Mouse (Mus musculus) megakaryocyte, adult 5-6 weeks (primary cell): Measurements from ENCODE around the gene Nup205. TPM values are rescaled to one million over a fixed set of nuclear protein-coding genes. Genes with fewer than 3 reads are reported as not detected.
A peak's percentile ranks its signal among the peaks of the same experiment; 100 is the strongest.

Source experiments
- ATAC-seq: 2 replicates; pipeline ENCODE4 v1.8.0; 2016; ENCODE audit warnings: mild to moderate bottlenecking, inconsistent platforms; ENCODE audit not compliant: poor library complexity, severe bottlenecking
- total RNA-seq, 2 experiments: library from RNA; stranded (forward) in 1 of 2; stranded (reverse) in 1 of 2; fragments of 153-499, 151-499 nt in 1 of 2; fragments of 221-1000, 200-1000 nt in 1 of 2; gene quantifications; 2 replicates each; pipeline versions ENCODE4 v1.2.3 to v1.2.4; 2015 to 2017

Gene Nup205
- total RNA-seq, 2 experiments from 2014 or later, result 42.0 to 43.7 TPM

- ATAC-seq, result no peak
These were observed 66.8 kb downstream of the Nup205 start for GRCm38 (mm10) chr6:35243989-35244388.

- ATAC-seq, result peak; percentile 63
These were observed 67.9 kb downstream of the Nup205 start for GRCm38 (mm10) chr6:35245086-35245485.

- ATAC-seq, result no peak
These were observed 74.7 kb downstream of the Nup205 start for GRCm38 (mm10) chr6:35251807-35252476.

GRCm38 (mm10) chr6:35252477-35253346, 75.5 kb downstream of the Nup205 start:
- ATAC-seq, result peak; percentile 84

- ATAC-seq, result no peak
These were observed 76.3 kb downstream of the Nup205 start for GRCm38 (mm10) chr6:35253474-35253873.

- ATAC-seq, result peak; percentile 28
These were observed 77.1 kb downstream of the Nup205 start for GRCm38 (mm10) chr6:35254136-35254904.

- ATAC-seq, result no peak
These were observed 77.8 kb downstream of the Nup205 start for GRCm38 (mm10) chr6:35255017-35255416.

- ATAC-seq, result no peak
These were observed 79.5 kb downstream of the Nup205 start for GRCm38 (mm10) chr6:35256691-35257090.

GRCm38 (mm10) chr6:35257626-35258190, 80.5 kb downstream of the Nup205 start:
- no peak for ATAC-seq

- no peak for ATAC-seq
These were observed 81.7 kb downstream of the Nup205 start for GRCm38 (mm10) chr6:35258922-35259321.

GRCm38 (mm10) chr6:35259526-35259925, 82.3 kb downstream of the Nup205 start:
- ATAC-seq, result no peak

GRCm38 (mm10) chr6:35260531-35260930, 83.3 kb downstream of the Nup205 start:
- ATAC-seq, result no peak

- ATAC-seq, result no peak
These were observed 88.5 kb downstream of the Nup205 start for GRCm38 (mm10) chr6:35265580-35266278.

GRCm38 (mm10) chr6:35268711-35269110, 91.5 kb downstream of the Nup205 start:
- ATAC-seq, result no peak

GRCm38 (mm10) chr6:35269643-35270042, 92.4 kb downstream of the Nup205 start:
- ATAC-seq, result no peak

GRCm38 (mm10) chr6:35271094-35271855, 94.1 kb downstream of the Nup205 start:
- ATAC-seq, result no peak

- no peak for ATAC-seq
These were observed 94.9 kb downstream of the Nup205 start for GRCm38 (mm10) chr6:35271868-35272765.

GRCm38 (mm10) chr6:35273391-35274082, 96.3 kb downstream of the Nup205 start:
- ATAC-seq, result no peak
